Mouse (Mus musculus): ENCODE measurements around the gene Hist1h2bc. TPM values are rescaled to one million over a fixed set of nuclear protein-coding genes. Genes with fewer than 3 reads are reported as not detected.
"Not testable (repeated sequence)": the region's sequence is repeated elsewhere in the genome, so short reads cannot be mapped to it uniquely, and the experiment has no call there.

The Hist1h2bc gene
- total RNA-seq, 1 experiment from 2014 or later: 28.7 TPM

GRCm38 (mm10) chr13:23697491-23698299 lies 13.7 kb downstream of the Hist1h2bc start:
- ATAC-seq (replicated peaks; ENCODE audit: insufficient number of reproducible peaks, low FRiP score, low TSS enrichment, poor library complexity, severe bottlenecking): peak; percentile 27

DNA sequence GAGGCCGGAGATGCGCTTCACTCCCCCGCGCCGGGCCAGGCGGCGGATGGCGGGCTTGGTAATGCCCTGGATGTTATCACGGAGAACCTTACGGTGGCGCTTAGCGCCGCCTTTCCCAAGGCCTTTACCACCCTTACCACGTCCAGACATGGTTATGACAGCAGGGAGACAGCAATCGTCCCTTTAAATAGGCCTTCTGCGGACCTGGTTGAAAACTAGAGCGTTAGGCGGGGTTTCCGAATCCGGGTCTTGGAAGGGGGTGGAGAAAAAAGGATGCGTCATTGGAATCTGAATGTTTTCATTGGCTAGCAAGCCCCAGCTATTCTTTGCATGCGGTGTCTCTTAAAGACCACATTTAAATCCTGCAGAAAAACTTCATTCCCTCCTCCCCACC lies 14.3 kb downstream of the Hist1h2bc start, which contains the start of gene Hist1h4c:
Hist1h4c (minus strand) TSS at position 155 of the 394 bp plus-strand sequence.
- peak; percentile 89 for ATAC-seq (replicated peaks; ENCODE audit: insufficient number of reproducible peaks, low FRiP score, low TSS enrichment, poor library complexity, severe bottlenecking)

GRCm38 (mm10) chr13:23698996-23699395 lies 15.0 kb downstream of the Hist1h2bc start:
- no peak for ATAC-seq (replicated peaks; ENCODE audit: insufficient number of reproducible peaks, low FRiP score, low TSS enrichment, poor library complexity, severe bottlenecking)

- ATAC-seq (replicated peaks; ENCODE audit: insufficient number of reproducible peaks, low FRiP score, low TSS enrichment, poor library complexity, severe bottlenecking): no peak
These were observed 15.8 kb downstream of the Hist1h2bc start for GRCm38 (mm10) chr13:23699767-23700166.

GRCm38 (mm10) chr13:23700786-23701520 lies 17.0 kb downstream of the Hist1h2bc start:
- ATAC-seq (replicated peaks; ENCODE audit: insufficient number of reproducible peaks, low FRiP score, low TSS enrichment, poor library complexity, severe bottlenecking): peak; percentile 77

DNA sequence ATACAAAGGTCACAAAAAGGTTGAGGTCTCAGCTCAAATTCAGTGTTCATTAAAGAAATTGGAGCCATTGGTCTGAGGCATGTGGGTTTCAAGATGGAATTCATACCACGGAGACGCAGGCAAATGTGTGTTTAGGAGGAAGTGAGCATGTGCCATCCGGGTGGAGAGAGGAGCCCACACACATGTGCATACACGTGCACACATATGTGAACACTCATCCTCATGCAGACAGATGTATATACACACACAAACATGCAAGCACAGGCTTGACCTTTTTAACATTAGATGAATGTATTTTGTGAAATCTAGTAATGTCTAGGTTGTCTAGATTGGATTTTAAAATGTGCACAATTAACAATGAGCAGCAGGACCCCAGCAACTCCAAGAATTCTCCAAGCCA lies 18.2 kb downstream of the Hist1h2bc start:
- ATAC-seq (replicated peaks; ENCODE audit: insufficient number of reproducible peaks, low FRiP score, low TSS enrichment, poor library complexity, severe bottlenecking): no peak

DNA sequence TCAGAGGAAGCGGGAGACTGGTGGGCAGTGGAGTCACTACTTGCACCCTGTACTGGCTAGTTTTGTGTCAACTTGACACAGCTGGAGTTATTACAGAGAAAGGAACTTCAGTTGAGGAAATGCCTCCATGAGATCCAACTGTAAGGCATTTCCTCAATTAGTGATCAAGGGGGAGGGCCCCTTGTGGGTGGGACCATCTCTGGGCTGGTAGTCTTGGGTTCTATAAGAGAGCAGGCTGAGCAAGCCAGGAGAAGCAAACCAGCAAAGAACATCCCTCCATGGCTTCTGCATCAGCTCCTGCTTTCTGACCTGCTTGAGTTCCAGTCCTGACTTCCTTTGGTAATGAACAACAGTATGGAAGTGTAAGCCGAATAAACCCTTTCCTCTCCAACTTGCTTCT lies 18.8 kb downstream of the Hist1h2bc start:
- ATAC-seq (replicated peaks; ENCODE audit: insufficient number of reproducible peaks, low FRiP score, low TSS enrichment, poor library complexity, severe bottlenecking): not testable (repeated sequence)

DNA sequence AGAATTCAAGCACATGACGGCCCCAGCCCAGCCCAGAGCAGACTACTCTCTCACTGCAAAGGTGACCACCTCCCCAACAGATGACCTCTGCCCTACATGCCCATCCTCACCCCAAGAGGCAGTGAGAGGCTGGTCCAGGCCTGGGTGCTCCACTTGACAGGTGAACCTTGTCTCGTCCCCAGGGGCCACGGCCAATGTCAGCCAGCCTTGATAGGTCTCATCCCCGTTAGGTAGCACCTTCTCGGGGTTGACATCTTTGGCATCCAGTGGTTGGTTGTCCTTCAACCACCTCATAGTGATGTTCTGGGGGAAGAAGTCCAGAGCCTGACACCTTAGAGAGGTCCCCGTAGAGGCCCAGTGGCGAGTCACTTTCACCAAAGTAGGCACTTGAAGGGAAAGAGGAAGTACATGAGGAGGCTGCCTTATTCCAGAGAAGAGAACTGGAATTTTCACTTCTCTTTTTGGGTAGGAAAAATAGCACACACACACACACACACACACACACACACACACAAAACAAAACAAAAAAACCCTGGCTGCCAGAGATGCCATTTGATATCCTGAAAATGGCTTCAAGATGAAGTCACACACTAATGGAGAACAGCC lies 21.9 kb downstream of the Hist1h2bc start:
- peak; percentile 45 for ATAC-seq (replicated peaks; ENCODE audit: insufficient number of reproducible peaks, low FRiP score, low TSS enrichment, poor library complexity, severe bottlenecking)

GRCm38 (mm10) chr13:23706771-23707170 lies 22.8 kb downstream of the Hist1h2bc start:
- ATAC-seq (replicated peaks; ENCODE audit: insufficient number of reproducible peaks, low FRiP score, low TSS enrichment, poor library complexity, severe bottlenecking): no peak

DNA sequence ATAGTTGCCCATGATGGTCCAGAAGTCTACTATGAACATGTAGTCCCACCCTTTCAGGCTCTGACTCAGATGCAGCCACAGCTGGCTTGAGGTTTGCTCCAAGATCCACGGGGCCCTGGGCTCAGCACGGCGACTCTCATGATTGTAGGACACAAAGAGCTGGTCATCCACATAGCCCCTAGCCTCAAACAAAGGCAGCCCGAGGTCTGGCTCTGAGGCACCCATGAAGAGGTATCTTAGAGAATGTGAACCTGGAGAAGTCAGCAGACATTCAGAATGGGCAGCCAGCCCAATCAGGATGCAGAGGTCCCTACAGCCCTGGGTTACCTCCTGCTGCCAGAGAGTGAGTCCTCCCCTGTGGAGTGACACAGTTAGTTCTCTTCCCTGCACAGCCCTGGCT lies 24.0 kb downstream of the Hist1h2bc start:
- no peak for ATAC-seq (replicated peaks; ENCODE audit: insufficient number of reproducible peaks, low FRiP score, low TSS enrichment, poor library complexity, severe bottlenecking)

GRCm38 (mm10) chr13:23708654-23709053 lies 24.7 kb downstream of the Hist1h2bc start:
- no peak for ATAC-seq (replicated peaks; ENCODE audit: insufficient number of reproducible peaks, low FRiP score, low TSS enrichment, poor library complexity, severe bottlenecking)

- ATAC-seq (replicated peaks; ENCODE audit: insufficient number of reproducible peaks, low FRiP score, low TSS enrichment, poor library complexity, severe bottlenecking): no peak
These were observed 25.8 kb downstream of the Hist1h2bc start for GRCm38 (mm10) chr13:23709714-23710373.

DNA sequence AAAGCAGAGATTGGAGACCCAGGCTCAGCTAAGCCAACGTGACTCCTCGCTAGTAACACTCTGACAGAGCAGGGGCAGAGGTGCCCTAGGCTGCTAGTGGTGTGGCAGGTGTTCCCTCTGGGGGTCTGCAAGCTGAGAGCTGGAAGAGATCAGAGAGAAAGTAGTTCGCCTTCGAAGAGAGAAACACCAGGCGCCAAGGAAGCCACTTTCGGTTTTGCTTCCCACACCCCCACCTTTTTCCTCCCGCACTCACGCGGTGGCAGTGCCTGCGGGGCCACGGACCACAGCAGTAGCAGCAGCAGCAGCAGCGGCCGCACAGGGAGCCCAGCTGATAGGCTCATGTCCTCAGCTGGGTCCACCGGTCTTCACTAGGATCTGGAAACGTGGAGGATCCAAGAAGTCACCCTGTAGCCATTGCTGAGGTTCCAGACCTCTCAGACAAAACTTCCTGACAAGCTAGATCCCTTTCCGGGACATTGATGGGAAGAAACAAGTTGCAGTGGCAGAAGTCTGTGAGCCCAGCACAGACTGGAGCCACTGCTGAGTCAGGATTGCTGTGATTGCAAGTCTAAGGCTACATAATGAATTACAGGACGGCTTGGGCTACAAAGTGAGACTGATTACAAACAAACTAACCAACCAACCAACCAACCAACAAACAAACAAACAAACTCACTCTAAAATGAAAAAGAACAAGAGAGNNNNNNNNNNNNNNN lies 26.5 kb downstream of the Hist1h2bc start, which contains the start of gene Hfe:
Hfe (minus strand) TSS at position 481 of the 716 bp plus-strand sequence.
- peak; percentile 64 for ATAC-seq (replicated peaks; ENCODE audit: insufficient number of reproducible peaks, low FRiP score, low TSS enrichment, poor library complexity, severe bottlenecking)

DNA sequence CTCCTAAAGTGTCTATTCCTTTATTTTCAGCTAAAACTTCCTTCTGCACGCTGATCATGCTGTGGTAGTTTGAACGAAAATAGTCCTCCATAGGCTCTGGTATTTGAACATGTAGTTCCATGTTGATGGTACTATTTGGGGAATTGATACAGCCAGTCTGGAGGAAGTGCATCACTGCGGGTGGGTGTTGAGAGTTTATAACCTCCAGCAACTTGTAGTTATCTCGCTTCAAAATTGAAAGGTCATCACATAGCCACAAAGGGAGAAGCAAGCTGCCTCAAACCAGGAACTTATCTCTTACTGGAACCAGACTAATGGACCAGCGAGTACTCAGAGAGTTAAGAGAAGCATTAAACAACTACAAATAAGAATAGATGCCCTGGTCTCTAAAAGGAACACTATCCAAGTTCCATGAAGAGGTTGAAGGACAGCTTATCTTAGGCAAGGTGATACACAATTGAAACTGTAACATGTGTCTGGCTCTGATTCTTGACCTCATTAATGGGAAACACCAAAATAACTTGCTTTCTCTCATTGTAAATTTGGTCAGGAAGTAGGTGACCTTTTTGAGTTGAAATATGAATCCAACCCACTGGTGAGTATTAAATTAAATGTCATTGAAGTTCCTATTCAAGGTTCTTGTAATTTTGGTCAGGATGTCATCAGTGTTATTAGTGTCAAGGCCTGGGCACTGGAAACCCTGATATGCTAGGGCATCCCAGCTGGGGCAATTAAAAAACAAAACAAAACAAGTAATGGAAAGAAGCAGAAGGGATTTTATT lies 32.5 kb downstream of the Hist1h2bc start:
- ATAC-seq (replicated peaks; ENCODE audit: insufficient number of reproducible peaks, low FRiP score, low TSS enrichment, poor library complexity, severe bottlenecking): peak; percentile 88

DNA sequence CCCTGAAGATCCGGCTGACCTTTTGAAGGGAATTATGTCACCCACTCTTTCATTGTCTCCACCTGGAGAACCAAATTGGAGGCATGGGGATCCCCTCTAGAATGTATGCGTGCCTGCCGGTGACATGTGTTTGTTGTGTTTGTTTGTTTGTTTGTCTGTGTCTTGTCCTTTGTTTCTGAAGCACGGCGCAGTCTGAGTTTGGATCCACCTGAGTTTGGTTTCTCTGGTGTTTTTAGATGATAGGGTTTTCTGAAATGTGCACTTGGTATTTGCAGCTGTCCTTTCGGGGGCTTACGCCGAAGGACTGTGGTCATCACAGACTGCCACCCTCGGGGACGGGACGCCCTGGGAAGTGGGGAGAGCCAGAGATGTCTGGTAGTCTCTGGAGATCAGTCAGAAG lies 33.2 kb downstream of the Hist1h2bc start:
- no peak for ATAC-seq (replicated peaks; ENCODE audit: insufficient number of reproducible peaks, low FRiP score, low TSS enrichment, poor library complexity, severe bottlenecking)

- ATAC-seq (replicated peaks; ENCODE audit: insufficient number of reproducible peaks, low FRiP score, low TSS enrichment, poor library complexity, severe bottlenecking): peak; percentile 75
These were observed 33.7 kb downstream of the Hist1h2bc start for GRCm38 (mm10) chr13:23717593-23718245.

DNA sequence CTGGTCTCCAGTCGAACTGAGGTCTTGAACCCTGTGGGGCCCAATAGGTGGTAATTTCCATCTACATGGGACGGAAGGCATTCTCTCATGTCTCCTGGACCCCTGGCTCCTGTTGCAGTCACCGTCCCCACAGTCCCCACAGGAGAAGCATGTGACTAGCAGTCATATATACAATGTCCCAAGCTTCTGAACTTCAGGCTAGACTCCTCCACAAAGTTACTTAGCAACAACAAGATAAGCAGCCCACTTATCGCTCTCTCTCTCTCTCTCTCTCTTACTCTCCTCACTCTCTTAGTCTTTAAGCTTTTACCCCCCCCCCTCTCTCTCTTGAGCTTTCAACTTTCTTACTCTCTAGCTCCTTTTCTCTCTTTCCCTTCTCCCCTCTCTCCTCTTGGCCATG lies 40.2 kb downstream of the Hist1h2bc start:
- ATAC-seq (replicated peaks; ENCODE audit: insufficient number of reproducible peaks, low FRiP score, low TSS enrichment, poor library complexity, severe bottlenecking): no peak

All from monocyte, adult 5-6 weeks (primary cell).